Mouse (Mus musculus) MEL (cell line): Measurements from ENCODE around the gene Emx1. TPM values are rescaled to one million over a fixed set of nuclear protein-coding genes. Genes with fewer than 3 reads are reported as not detected.
"Not testable (repeated sequence)": the region's sequence is repeated elsewhere in the genome, so short reads cannot be mapped to it uniquely, and the experiment has no call there.

Experiments used
- DNase-seq: peaks from one replicate; pipeline ENCODE4 v3.0.0; 2011; ENCODE audit warnings: low read depth, low spot score
- H3K27ac ChIP-seq: 2 replicates; pipeline ENCODE4 v1.5.1; 2012; ENCODE audit warnings: low read depth, mild to moderate bottlenecking, control low read depth, low read length, moderate library complexity; ENCODE audit not compliant: control insufficient read depth
- H3K27me3 ChIP-seq, 2 experiments: fragments of 150-350 bp in 1 of 2; sonication (generic) in 1 of 2; 2 replicates each; pipeline ENCODE4 v1.6.1; 2012; ENCODE audit warnings: low read length in 2 of 2, mild to moderate bottlenecking in 2 of 2, improper control_type of control experiment in 1 of 2, moderate library complexity in 1 of 2; ENCODE audit not compliant: insufficient read depth in 2 of 2, control insufficient read depth in 1 of 2
- H3K36me3 ChIP-seq, 2 experiments: 2 replicates each; pipeline ENCODE4 v1.6.1; 2012 to 2014; ENCODE audit warnings: low read length in 2 of 2, improper control_type of control experiment in 1 of 2, inconsistent platforms in 1 of 2, mild to moderate bottlenecking in 1 of 2; ENCODE audit not compliant: insufficient read depth in 2 of 2, control insufficient read depth in 1 of 2
- H3K4me1 ChIP-seq, 2 experiments: fragments of 150-350 bp in 1 of 2; sonication (generic) in 1 of 2; 2 replicates each; pipeline ENCODE4 v1.6.1; 2012; ENCODE audit warnings: low read length in 2 of 2, improper control_type of control experiment in 1 of 2, mild to moderate bottlenecking in 1 of 2; ENCODE audit not compliant: insufficient read depth in 2 of 2, control insufficient read depth in 1 of 2
- H3K4me3 ChIP-seq, 2 experiments: fragments of 150-350 bp in 1 of 2; sonication (generic) in 1 of 2; 2 replicates each; pipeline ENCODE4 v1.5.1; 2012; ENCODE audit warnings: low read depth in 2 of 2, low read length in 2 of 2, mild to moderate bottlenecking in 2 of 2, moderate library complexity in 2 of 2, control low read depth in 1 of 2, improper control_type of control experiment in 1 of 2; ENCODE audit not compliant: control insufficient read depth in 1 of 2, insufficient read depth in 1 of 2
- H3K79me2 ChIP-seq: 2 replicates; pipeline ENCODE4 v1.6.1; 2012; ENCODE audit warnings: mild to moderate bottlenecking, low read length, moderate library complexity; ENCODE audit not compliant: control insufficient read depth, poor library complexity, insufficient read depth
- H3K9ac ChIP-seq: 2 replicates; pipeline ENCODE4 v1.6.1; 2012; ENCODE audit warnings: low read depth, mild to moderate bottlenecking, control low read depth, low read length, moderate library complexity; ENCODE audit not compliant: control insufficient read depth, poor library complexity, severe bottlenecking
- H3K9me3 ChIP-seq: fragments of 150-350 bp; sonication (generic); replicated peaks from 2 replicates; pipeline ENCODE4 v1.6.1; 2012; ENCODE audit warnings: mild to moderate bottlenecking, low read length, improper control_type of control experiment, moderate library complexity; ENCODE audit not compliant: insufficient read depth
- CHD1 ChIP-seq: IDR thresholded peaks from 2 replicates; pipeline ENCODE4 v1.6.1; 2012; ENCODE audit warnings: low read depth, mild to moderate bottlenecking, inconsistent platforms, low read length, improper control_type of control experiment
- CHD2 ChIP-seq: IDR thresholded peaks from 2 replicates; pipeline ENCODE4 v1.6.1; 2011; ENCODE audit warnings: low read length, improper control_type of control experiment
- E2F4 ChIP-seq: IDR thresholded peaks from 2 replicates; pipeline ENCODE4 v1.6.1; 2011; ENCODE audit warnings: low read depth, low read length, improper control_type of control experiment, borderline replicate concordance
- ELF1 ChIP-seq: IDR thresholded peaks from 2 replicates; pipeline ENCODE4 v1.6.1; 2014; ENCODE audit warnings: low read depth, mild to moderate bottlenecking, inconsistent platforms, low read length, improper control_type of control experiment, moderate library complexity
- EP300 ChIP-seq, 2 experiments: IDR thresholded peaks; 2 replicates each; pipeline ENCODE4 v1.6.1; 2011; ENCODE audit warnings: improper control_type of control experiment in 2 of 2, low read length in 2 of 2, low read depth in 1 of 2, mild to moderate bottlenecking in 1 of 2
- ETS1 ChIP-seq: IDR thresholded peaks from 2 replicates; pipeline ENCODE4 v1.6.1; 2012; ENCODE audit warnings: low read depth, mild to moderate bottlenecking, inconsistent platforms, low read length, improper control_type of control experiment, moderate library complexity
- GABPA ChIP-seq: IDR thresholded peaks from 2 replicates; pipeline ENCODE4 v1.6.1; 2012; ENCODE audit warnings: low read depth, mild to moderate bottlenecking, inconsistent platforms, low read length, improper control_type of control experiment, moderate library complexity
- MAX ChIP-seq: IDR thresholded peaks from 2 replicates; pipeline ENCODE4 v1.6.1; 2011; ENCODE audit warnings: low read length, improper control_type of control experiment
- MEF2A ChIP-seq: IDR thresholded peaks from 2 replicates; pipeline ENCODE4 v1.6.1; 2014; ENCODE audit warnings: low read depth, mild to moderate bottlenecking, inconsistent platforms, low read length, improper control_type of control experiment; ENCODE audit not compliant: poor library complexity, insufficient replicate concordance, severe bottlenecking; ENCODE audit errors: extremely low read depth
- MXI1 ChIP-seq: IDR thresholded peaks from 2 replicates; pipeline ENCODE4 v1.6.1; 2011; ENCODE audit warnings: mild to moderate bottlenecking, low read depth, low read length, improper control_type of control experiment
- MYC ChIP-seq: IDR thresholded peaks from 2 replicates; pipeline ENCODE4 v1.6.1; 2011; ENCODE audit warnings: low read depth, mild to moderate bottlenecking, low read length, improper control_type of control experiment, moderate library complexity
- NELFE ChIP-seq: IDR thresholded peaks from 2 replicates; pipeline ENCODE4 v1.6.1; 2011; ENCODE audit warnings: low read depth, low read length, improper control_type of control experiment
- NRF1 ChIP-seq: IDR thresholded peaks from 2 replicates; pipeline ENCODE4 v1.6.1; 2014; ENCODE audit warnings: low read depth, mild to moderate bottlenecking, inconsistent platforms, low read length, improper control_type of control experiment, moderate library complexity; ENCODE audit not compliant: poor library complexity, insufficient read depth, severe bottlenecking
- POLR2AphosphoS2 ChIP-seq: IDR thresholded peaks from 2 replicates; pipeline ENCODE4 v1.6.1; 2011; ENCODE audit warnings: low read length, improper control_type of control experiment
- POLR2AphosphoS5 ChIP-seq: IDR thresholded peaks from 2 replicates; pipeline ENCODE4 v1.6.1; 2012; ENCODE audit warnings: low read depth, borderline replicate concordance, mild to moderate bottlenecking, inconsistent platforms, low read length, moderate library complexity, mixed read lengths
- RCOR1 ChIP-seq: IDR thresholded peaks from 2 replicates; pipeline ENCODE4 v1.6.1; 2012; ENCODE audit warnings: low read depth, mild to moderate bottlenecking, inconsistent platforms, low read length, improper control_type of control experiment
- SIN3A ChIP-seq: IDR thresholded peaks from 2 replicates; pipeline ENCODE4 v1.6.1; 2012; ENCODE audit warnings: low read length, improper control_type of control experiment, inconsistent platforms
- TCF12 ChIP-seq: IDR thresholded peaks from 2 replicates; pipeline ENCODE4 v1.6.1; 2014; ENCODE audit warnings: low read depth, mild to moderate bottlenecking, inconsistent platforms, low read length, improper control_type of control experiment, moderate library complexity
- USF1 ChIP-seq: IDR thresholded peaks from 2 replicates; pipeline ENCODE4 v1.6.1; 2014; ENCODE audit warnings: low read depth, mild to moderate bottlenecking, inconsistent platforms, low read length, improper control_type of control experiment, moderate library complexity
- ZKSCAN1 ChIP-seq: IDR thresholded peaks from 2 replicates; pipeline ENCODE4 v1.6.1; 2012; ENCODE audit warnings: low read depth, mild to moderate bottlenecking, inconsistent platforms, low read length, improper control_type of control experiment, moderate library complexity
- ZNF384 ChIP-seq: IDR thresholded peaks from 2 replicates; pipeline ENCODE4 v1.6.1; 2012; ENCODE audit warnings: low read depth, mild to moderate bottlenecking, inconsistent platforms, low read length, improper control_type of control experiment
- polyA plus RNA-seq, 2 experiments: library from polyadenylated mRNA; stranded (reverse) in 1 of 2; unstranded in 1 of 2; fragments of >175 nt in 1 of 2; fragments of >200 nt in 1 of 2; gene quantifications; 2 replicates each; pipeline versions ENCODE4 v1.2.1 to v1.2.4; 2012; ENCODE audit warnings: low replicate concordance in 2 of 2, low read depth in 1 of 2; ENCODE audit not compliant: insufficient read length in 2 of 2, insufficient read depth in 1 of 2, missing spikeins in 1 of 2
- total RNA-seq: library from RNA; depleted of rRNA; stranded (reverse); fragments of 300-350 nt; gene quantifications from 2 replicates; pipeline ENCODE4 v1.2.3, GENCODE M21; 2012

Gene Emx1
- total and polyA plus RNA-seq, 3 experiments, result not detected

DNA sequence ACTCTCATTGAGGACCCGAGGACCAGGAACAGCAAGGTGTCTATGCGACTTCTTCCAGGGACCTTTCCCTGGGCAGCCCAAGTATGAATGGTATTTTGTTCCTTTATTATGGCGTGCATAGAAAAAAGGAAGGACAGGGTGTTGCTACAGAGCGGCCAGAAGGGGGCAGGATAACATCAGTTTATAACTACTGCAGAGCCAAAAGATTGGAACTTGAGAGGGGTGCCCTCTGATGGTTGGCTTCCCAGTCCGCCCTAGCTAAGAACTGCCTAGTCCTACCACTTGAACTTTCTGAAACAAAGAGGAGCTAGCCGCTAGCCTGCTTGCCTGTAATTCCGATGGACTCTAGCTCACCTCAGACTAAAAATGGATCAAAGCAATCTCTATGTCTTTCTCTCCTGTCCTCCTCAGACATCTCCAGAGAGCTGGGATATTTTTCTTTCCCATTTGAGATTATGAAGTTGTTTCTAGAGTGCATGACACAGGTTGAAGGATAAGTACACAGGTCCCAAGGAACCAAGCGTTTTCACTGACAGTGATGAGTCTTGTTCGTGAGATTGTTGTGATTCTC, 33.2 kb upstream of the Emx1 start (continued):
- TF ChIP-seq POLR2AphosphoS5, result no peak
- no peak for TF ChIP-seq GABPA
- no peak for TF ChIP-seq NRF1
- no peak for TF ChIP-seq TCF12
- TF ChIP-seq CHD2, result no peak
- TF ChIP-seq SIN3A, result peak; percentile 27; the same call in 1 of the 2 replicates
- no peak for TF ChIP-seq MYC
- TF ChIP-seq CHD1, result no peak
- TF ChIP-seq ZKSCAN1, result no peak
- no peak for TF ChIP-seq EP300 (IDR thresholded peaks at IDR 0.05; ENCODE audit: low read depth in 1 of 2, low read length in 2 of 2)
- TF ChIP-seq NELFE, result no peak
- no peak for TF ChIP-seq E2F4
- no peak for TF ChIP-seq ELF1
- TF ChIP-seq MXI1, result no peak
- no peak for TF ChIP-seq MEF2A
- TF ChIP-seq USF1, result no peak
- no peak for TF ChIP-seq ETS1

DNA sequence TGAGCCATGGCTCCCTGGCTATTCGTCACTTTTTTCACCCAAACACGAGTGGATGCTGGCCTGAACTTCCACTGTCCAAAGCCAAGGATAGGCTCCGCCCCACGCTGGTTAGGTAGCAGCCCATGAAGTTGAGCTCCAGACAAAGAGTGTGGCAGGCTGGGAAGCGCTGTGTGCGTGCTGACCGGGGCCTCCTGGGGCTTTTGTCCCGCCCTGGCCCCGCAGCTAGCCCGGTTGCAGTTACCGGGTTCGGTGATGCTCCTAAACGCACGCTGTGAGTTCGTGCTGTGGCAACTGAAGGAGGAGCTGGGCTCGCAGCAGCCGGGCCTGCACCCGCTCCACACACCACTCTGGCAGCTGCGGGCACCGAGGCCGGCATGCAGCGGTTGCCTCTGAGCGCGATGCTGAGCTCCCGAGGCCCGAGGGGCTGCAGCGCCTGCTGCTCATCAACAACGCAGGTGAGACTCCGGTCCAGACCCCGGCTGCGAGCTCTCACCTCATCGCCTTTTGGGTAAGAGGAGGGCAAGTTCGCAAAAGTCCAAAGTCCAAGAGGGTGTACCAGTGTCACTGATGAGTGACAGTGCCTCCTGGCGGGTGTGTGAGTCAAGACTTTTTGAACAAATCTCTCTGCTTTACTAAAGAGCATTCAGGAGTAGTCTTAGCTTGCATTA, 32.2 kb upstream of the Emx1 start:
- Histone ChIP-seq H3K4me3 (no peak overlapping the region), H3K9ac (no peak overlapping the region), H3K4me1 (peaks cover 0 to 7% of the 10 kb centered on the region in 2 experiments; a peak in 2 of 4 replicates), H3K27me3 (no peaks in the 10 kb centered on the region; a peak in 1 of 4 replicates), H3K9me3 (no peaks in the 10 kb centered on the region), H3K27ac (no peak overlapping the region), H3K79me2 (no peaks in the 10 kb centered on the region), H3K36me3 (peaks cover 0 to 3% of the 10 kb centered on the region in 2 experiments; a peak in 1 of 4 replicates)
- DNase-seq, result no peak
- TF ChIP-seq POLR2AphosphoS2 (no peak), ZNF384 (no peak), SIN3A (no peak), MAX (no peak), GABPA (no peak), TCF12 (no peak), RCOR1 (no peak), MXI1 (no peak)

DNA sequence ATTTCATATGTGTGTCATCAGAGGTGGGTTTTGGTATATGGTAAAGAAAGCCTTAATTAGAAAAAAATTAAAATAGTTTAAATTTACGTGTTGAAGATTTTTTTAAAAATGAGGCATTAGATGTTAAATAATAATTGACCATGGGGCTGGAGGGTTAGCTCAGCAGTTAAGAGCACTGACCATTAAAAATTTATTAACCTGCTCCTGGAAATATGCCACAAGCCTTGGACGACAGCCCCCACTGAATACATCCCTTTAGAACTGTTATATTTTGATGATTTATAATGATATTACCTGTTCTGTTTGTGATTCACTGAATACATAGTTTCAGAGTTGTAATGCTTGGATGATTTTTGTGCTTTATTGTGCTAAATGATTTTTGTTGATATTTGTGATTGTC, 30.7 kb upstream of the Emx1 start:
- H3K27me3 ChIP-seq, H3K36me3 ChIP-seq, H3K4me3 ChIP-seq, H3K27ac ChIP-seq, H3K9ac ChIP-seq, DNase-seq, H3K79me2 ChIP-seq, H3K9me3 ChIP-seq, H3K4me1 ChIP-seq: not testable (repeated sequence)
